Mouse (Mus musculus) hindlimb bud, embryonic 11.5 days (tissue): ENCODE data around the gene Cacna2d1.
A peak's percentile ranks its signal among the peaks of the same experiment; 100 is the strongest.

ENCODE experiments used
- DNase-seq: peaks from one replicate; pipeline ENCODE4 v3.0.0-alpha.2; 2012; ENCODE audit warnings: low read depth, low spot score; ENCODE audit errors: extremely low spot score

Gene Cacna2d1

GRCm38 (mm10) chr5:15934376-15935233 is at the start of gene Cacna2d1:
Gene Cacna2d1 (plus strand): TSS chr5:15934691.
- DNase-seq, result no peak

DNA sequence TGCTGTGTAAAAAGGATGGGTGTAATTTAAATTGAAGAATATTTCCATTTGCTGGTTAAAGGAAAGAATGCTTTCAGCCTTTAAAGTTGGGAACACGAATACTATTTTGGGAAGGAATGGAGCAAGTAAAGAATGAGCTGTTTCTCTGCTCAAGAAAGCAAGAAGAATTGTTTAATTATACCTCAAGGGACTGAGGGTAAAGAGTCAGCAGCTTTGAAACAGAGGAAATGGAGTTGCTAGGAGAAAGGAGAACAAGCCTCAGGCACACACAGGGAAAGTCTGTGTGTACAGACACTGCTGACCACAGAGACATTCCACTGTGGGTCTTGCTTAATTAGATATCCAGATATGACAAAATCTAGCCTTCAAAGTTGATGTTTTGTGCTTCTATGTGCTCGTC is 39.4 kb upstream of the Cacna2d1 start:
- DNase-seq, result no peak

DNA sequence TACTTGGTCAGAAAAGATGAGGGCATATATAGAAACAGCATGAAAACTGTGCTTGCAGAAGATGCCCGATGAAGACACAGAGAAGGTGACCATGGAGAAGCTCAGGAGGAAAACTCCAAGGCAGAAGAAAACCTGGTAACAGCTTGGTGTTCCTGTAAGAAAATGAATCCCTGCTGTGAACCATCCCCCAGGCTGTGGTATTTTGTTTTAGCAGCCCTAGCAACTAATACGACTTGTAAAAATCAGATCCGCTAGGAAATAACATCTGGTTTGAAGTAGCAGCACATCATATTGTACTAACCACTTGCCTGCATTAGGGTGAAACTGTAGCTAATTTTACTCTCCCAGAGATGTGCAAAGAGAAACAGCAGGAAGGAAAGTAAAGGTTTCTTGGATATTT is 37.8 kb upstream of the Cacna2d1 start:
- DNase-seq, result peak; percentile 56

DNA sequence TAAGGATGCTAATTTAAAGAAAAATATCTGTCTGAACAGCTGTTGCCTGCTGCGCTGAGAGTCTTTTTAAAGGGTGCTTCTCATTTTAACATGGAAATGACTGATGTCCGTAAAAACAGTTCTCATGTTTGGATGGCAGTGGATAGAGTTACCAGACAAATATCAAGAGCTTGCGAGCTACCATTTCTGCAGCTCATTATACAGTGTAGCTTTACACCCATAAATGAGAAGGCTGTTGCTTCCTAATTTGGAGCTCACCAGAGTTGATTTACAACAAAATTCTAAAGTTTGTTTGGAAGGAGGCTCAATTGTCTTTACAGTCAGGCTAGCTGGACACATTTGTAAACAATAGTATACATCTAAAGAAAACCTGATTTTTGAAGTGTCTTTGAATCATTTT is 28.0 kb upstream of the Cacna2d1 start:
- DNase-seq, result no peak

- DNase-seq, result no peak
Observed at GRCm38 (mm10) chr5:15914931-15915330, 19.6 kb upstream of the Cacna2d1 start.

DNA sequence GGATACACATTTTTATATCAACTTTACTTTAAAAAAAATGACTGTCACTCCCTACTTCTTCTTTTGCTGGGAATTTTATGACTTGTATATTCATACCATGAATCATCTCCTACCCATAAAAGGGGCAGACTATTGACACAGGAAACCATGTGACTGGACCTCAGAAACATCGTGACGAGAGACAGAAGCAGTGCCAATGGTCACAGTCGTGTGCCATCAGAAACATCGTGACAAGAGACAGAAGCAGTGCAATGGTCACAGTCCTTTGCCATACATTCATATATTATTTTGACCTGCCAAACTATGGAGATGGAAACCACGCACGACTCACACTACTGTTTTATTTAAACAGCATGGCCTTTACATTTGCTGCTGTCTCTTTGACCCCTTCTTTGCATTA is 6.0 kb upstream of the Cacna2d1 start:
- no peak for DNase-seq

- no peak for DNase-seq
Observed at GRCm38 (mm10) chr5:15933017-15933416, 1.5 kb upstream of the Cacna2d1 start.

GRCm38 (mm10) chr5:15933581-15934375 is 713 bp upstream of the Cacna2d1 start:
- DNase-seq, result no peak

DNA sequence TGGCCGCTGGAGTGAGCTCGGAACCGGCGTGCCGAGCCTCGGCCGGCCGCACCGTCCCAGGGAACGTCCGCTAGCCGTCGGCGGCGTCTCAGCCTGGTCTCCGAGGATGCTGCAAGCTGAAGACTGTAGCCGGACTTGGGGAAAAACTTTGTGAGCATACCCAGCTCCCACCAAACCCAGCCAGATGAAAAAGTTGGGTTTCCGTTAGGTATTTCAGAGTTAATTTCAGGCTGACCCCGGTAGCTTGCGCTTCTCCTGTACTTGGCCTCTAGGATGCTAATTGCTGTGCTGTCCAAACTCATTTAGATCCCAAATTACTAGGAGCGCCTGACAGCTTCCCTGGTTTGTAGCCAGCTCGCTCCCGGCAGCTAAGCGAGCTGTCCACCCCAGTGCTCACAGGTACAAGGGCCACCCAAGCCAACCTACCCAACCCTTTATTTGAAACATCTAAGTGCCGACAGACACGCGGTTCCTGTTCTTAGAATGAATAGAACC is 790 bp downstream of the Cacna2d1 start:
- DNase-seq, result no peak

DNA sequence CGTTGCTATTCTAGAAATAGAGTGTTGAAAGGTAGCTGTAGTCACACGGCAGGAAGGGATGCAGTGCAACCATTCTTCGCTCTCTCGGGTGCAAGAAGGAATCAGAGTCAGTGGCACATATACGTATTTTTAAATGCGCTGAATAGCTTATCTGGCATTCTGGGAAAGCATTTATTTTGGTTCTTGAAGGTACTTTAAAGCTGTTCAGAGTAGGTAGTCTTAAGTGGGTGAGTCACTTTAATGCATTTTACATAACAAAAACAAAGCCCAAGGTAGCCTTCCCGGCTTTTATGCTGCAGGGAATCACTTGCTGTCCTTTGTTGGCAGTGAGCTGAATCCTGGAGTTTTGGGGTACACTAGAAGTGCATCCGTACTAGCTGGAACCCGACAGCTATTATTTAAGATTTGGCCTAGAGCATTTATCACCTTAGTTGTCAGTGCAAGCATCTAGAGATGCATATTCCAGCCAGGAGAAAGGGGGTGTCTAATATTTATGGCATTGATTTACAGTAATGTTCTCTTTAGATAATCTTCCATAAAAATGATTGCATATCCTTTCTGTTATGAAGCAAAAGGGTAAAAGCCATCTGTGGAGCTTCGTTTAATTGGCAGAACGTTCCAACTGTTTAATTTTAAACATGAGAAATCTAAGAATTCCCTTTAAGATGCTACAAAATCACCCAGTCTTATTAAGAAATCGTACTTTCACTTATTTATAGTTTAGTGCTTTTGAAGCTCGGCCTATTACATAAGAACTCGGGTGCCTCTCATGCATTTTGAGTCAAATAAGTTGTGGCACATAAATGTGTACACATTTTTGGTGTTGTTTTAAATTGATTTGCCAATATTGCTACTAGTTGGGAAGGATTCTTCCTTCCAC is 1.6 kb downstream of the Cacna2d1 start:
- no peak for DNase-seq

DNA sequence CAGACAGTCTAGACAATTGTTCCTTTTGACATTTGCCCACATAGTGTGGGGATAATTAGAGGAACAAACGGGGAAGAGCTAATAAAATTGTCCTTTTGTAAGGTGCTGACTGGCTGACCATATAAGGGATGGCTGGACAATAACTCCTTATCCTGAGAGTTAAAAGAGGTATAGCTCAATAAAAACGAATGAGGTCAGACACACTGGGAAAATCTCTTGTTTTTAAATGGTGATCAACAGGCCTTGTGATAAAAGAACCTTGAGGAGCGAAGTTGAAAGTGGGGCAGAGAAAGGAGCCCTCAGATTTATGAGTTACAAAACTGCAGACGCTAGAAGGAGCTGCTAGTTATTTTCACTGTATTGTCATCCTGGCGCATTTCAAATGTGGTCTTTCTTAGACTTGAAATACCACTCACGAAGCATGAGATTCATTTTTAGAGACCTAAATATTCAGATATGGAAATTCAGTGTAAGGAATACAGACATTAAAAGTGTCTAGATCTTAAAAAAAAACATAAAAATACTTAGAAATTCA is 6.8 kb downstream of the Cacna2d1 start:
- DNase-seq, result no peak

DNA sequence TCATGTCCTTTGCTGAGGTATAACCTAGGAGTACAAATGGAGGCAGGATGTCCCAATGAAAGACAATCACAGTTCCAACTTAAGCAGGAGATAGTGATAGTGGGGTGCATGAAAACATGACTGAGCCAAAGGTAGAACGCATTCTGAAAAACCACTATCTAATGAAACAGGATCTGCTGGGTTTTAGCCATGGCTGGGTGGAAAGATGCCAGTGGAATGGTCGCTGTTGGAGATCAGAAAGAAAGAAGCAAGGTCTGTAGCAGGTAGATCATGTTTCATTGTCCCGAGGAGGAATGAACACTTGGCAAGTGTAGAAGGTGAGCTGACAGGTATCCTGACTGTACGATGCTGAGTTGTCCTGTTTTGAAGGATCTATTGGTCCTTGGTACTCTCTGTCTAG is 7.6 kb downstream of the Cacna2d1 start:
- DNase-seq, result no peak

GRCm38 (mm10) chr5:15948290-15949037 is 14.0 kb downstream of the Cacna2d1 start:
- no peak for DNase-seq

DNA sequence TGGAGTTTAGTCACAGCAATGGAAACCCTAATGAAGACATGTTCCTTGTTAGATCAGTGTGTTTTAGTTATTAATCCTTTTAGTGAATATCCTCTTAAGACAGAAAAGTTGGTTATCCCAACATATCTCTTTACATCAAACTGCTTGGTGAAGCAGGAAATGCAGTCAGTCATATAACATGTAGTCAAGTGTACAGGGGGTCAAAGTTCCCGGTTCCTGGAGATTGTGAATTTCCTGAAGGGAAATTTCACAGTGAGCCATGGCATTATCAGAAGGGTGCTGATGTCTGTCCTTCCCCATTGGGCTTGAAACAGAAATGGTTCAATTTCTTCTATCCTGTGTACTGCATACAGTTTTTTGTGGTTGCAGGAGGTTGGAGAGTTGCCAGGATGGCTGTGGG is 25.3 kb downstream of the Cacna2d1 start:
- no peak for DNase-seq

GRCm38 (mm10) chr5:15961866-15962265 is 27.4 kb downstream of the Cacna2d1 start:
- DNase-seq, result no peak

DNA sequence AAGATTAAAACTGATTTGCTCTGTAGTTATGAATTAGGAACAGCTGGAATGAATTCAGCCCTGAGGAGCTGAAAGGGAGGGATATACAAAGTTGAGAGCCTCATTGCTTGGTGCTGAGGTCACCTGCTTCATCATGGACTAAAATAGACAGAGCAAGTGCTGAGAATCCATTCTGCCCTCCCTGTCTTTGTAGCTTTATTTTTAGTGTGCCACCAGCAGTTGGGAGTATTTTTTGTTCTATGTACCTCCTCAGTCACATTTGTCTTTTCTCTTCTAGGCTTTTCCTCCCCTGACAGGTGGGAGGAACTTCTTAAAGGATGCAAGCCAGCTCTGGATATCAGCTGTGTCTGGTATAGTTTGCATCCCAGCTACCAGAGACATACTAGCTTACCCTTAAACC is 32.4 kb downstream of the Cacna2d1 start:
- DNase-seq, result no peak

- no peak for DNase-seq
Observed at GRCm38 (mm10) chr5:15971821-15972220, 37.3 kb downstream of the Cacna2d1 start.

DNA sequence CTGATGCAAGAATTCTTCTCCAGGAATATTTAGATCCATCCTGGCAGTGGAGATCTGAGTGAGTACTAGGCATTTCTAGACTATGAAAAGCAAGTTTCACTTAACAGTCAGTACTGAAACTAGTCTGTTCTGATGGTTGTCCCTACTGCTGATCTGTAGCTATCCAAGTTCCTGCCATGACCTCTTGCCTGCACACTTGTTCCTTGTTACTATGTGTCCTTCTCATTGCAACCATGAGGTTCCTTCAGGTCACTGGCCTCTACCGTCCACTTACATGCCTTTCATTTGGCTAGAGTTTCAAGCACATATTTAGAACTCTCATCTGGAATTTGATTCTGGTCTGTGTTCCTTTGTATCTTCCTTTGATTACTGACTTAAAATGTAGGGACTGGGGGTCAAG is 37.9 kb downstream of the Cacna2d1 start:
- DNase-seq, result no peak

DNA sequence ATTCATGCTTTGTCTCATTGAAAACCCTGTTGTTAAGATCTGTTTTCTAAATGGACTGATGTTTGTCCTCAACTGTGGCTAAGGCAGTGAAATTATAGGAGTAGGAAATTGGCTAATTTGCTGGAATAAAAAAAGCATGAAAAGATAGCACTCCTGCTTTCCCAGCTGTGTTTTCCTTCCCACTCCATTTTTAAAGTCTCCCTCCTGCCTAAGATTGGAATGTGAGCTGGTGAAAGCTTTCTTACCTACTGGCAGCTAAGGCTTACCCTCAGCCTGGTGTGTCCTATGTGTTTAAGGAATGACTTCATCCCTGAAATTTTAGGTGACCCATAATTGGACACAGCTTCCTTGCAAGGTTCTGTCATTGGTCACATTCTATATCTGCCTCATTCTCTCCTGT is 40.2 kb downstream of the Cacna2d1 start:
- no peak for DNase-seq

DNA sequence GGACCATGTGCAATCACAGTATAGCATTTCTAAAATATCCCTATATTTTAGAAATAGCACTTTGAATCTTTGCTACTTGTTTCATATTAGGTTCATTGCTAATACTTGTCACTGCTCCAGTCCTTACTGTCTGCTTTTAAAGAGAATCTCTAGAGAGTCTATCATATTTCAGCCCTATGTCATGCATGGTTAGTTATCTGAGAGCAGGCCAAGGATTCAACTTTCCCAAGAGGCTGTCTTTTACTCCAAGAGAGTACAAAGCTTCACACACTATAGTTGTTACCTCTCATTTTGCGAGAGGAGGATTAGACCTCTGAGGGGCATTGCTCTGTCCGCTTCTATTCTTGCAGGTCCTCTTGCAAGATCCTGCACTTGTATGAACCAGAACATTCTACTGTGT is 44.7 kb downstream of the Cacna2d1 start:
- no peak for DNase-seq
